Mouse (Mus musculus) gonadal fat pad, adult 2 months (tissue): ENCODE measurements around the gene Fkbp8. TPM values are rescaled to one million over a fixed set of nuclear protein-coding genes. Genes with fewer than 3 reads are reported as not detected.

Experiments
- polyA plus RNA-seq: library from polyadenylated mRNA; depleted of rRNA; stranded (reverse); fragments of >200 nt; gene quantifications from 2 replicates; pipeline ENCODE4 v1.2.3, GENCODE M21; 2012; rRNA removed

The Fkbp8 gene
- polyA plus RNA-seq, 1 experiment, result 446 TPM

Other genes starting within 250 kb of the Fkbp8 start
- 55.2 and 64.2 TPM in 2 replicates for gene Homer3, start 244.9 kb upstream of the Fkbp8 start, polyA plus RNA-seq
- 54.0 and 54.2 TPM in 2 replicates for gene Ddx49, start 225.2 kb upstream of the Fkbp8 start, polyA plus RNA-seq
- gene Cope, start 225.2 kb upstream of the Fkbp8 start, polyA plus RNA-seq, result 491 and 497 TPM in 2 replicates
- gene Cers1, start 211.9 kb upstream of the Fkbp8 start, polyA plus RNA-seq, result 0.86 and 1.9 TPM in 2 replicates
- 0.43 TPM in 1 of 2 replicates, not detected in the other for gene Gdf1, start 197.9 kb upstream of the Fkbp8 start, polyA plus RNA-seq
- gene Upf1, start 174.4 kb upstream of the Fkbp8 start, polyA plus RNA-seq, result 20.1 and 34.5 TPM in 2 replicates
- gene Comp, start 154.2 kb upstream of the Fkbp8 start, polyA plus RNA-seq, result 1.7 and 4.6 TPM in 2 replicates
- 19.9 and 27.6 TPM in 2 replicates for gene Crtc1, start 88.1 kb upstream of the Fkbp8 start, polyA plus RNA-seq
- 48.4 and 50.6 TPM in 2 replicates for gene Klhl26, start 50.8 kb upstream of the Fkbp8 start, polyA plus RNA-seq
- gene Tmem59l, start 40.4 kb upstream of the Fkbp8 start, polyA plus RNA-seq, result 0.35 and 0.53 TPM in 2 replicates
- 5.5 and 6.9 TPM in 2 replicates for gene Crlf1, start 34.6 kb upstream of the Fkbp8 start, polyA plus RNA-seq
- 202 and 238 TPM in 2 replicates for gene Rex1bd, start 21.0 kb upstream of the Fkbp8 start, polyA plus RNA-seq
- gene Uba52, start 16.9 kb upstream of the Fkbp8 start, polyA plus RNA-seq, result 662 and 697 TPM in 2 replicates
- 92.8 and 107 TPM in 2 replicates for gene Kxd1, start 232 bp downstream of the Fkbp8 start, polyA plus RNA-seq
- 18.4 and 23.9 TPM in 2 replicates for gene Ell, start 11.7 kb downstream of the Fkbp8 start, polyA plus RNA-seq
- gene Isyna1, start 66.6 kb downstream of the Fkbp8 start, polyA plus RNA-seq, result 575 and 782 TPM in 2 replicates
- 188 and 229 TPM in 2 replicates for gene Ssbp4, start 81.1 kb downstream of the Fkbp8 start, polyA plus RNA-seq
- 8.4 and 9.6 TPM in 2 replicates for gene Lrrc25, start 88.4 kb downstream of the Fkbp8 start, polyA plus RNA-seq
- gene Gdf15, start 104.7 kb downstream of the Fkbp8 start, polyA plus RNA-seq, result 4.5 and 5.5 TPM in 2 replicates
- 69.8 and 71.9 TPM in 2 replicates for gene Pgpep1, start 132.7 kb downstream of the Fkbp8 start, polyA plus RNA-seq
- gene Lsm4, start 145.5 kb downstream of the Fkbp8 start, polyA plus RNA-seq, result 90.7 and 91.6 TPM in 2 replicates
- 170 and 254 TPM in 2 replicates for gene Jund, start 171.2 kb downstream of the Fkbp8 start, polyA plus RNA-seq
- 0.55 and 1.0 TPM in 2 replicates for gene Iqcn, start 175.7 kb downstream of the Fkbp8 start, polyA plus RNA-seq
- 0.35 and 0.63 TPM in 2 replicates for gene Gm3336, start 190.8 kb downstream of the Fkbp8 start, polyA plus RNA-seq
- 9.4 and 9.9 TPM in 2 replicates for gene Pde4c, start 196.0 kb downstream of the Fkbp8 start, polyA plus RNA-seq
- gene Rab3a, start 227.0 kb downstream of the Fkbp8 start, polyA plus RNA-seq, result 55.5 and 56.3 TPM in 2 replicates
- gene Mpv17l2, start 233.2 kb downstream of the Fkbp8 start, polyA plus RNA-seq, result 127 and 143 TPM in 2 replicates
- gene Pik3r2, start 249.0 kb downstream of the Fkbp8 start, polyA plus RNA-seq, result 92.1 and 92.3 TPM in 2 replicates